Mouse (Mus musculus): ENCODE measurements around the gene Fndc3b. TPM values are rescaled to one million over a fixed set of nuclear protein-coding genes. Genes with fewer than 3 reads are reported as not detected.

Gene Fndc3b
- total and polyA plus RNA-seq, 3 experiments, result 0.03 to 0.05 (median 0.04) TPM

DNA sequence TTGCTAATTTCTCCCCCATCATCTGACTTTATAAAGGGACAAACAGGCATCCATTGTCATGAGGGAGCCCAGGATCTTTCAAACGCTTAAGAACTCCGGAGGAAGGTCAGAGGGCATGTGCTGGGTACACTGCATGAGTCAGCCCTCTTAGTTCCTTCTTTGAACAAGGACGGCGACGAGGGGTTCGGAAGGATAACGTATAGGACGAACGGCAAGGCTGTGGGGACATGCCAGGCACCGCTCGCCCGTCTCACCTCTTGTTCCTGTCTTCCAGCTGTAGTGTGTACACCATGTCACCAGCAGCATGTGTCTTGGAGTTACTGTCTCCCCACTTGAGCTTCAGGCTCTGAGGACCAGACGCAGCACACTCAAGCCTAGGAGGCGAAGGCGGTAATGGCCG is 271.4 kb downstream of the Fndc3b start:
- dilution Hi-C loops (cut with MboI; ENCODE audit: extremely low pct_ligation_motif_present, extremely low pct_unique_long_range_greater_than_20kb, low sequenced_read_pairs), result no loop called here
- no peak overlapping the region for H3K4me3 ChIP-seq (replicated peaks in 1 of 3; ENCODE audit: low read depth in 2 of 3, low read length in 2 of 3, poor library complexity in 1 of 3)
- H3K36me3 ChIP-seq (replicated peaks in 1 of 2; ENCODE audit: control insufficient read depth in 1 of 2, insufficient read depth in 1 of 2, low read length in 1 of 2), result no peaks in the 10 kb centered on the region
- no peaks in the 10 kb centered on the region for H3K27me3 ChIP-seq (replicated peaks)
- no peak for DNase-seq (ENCODE audit: extremely low read depth)
- no peak overlapping the region for H3K4me2 ChIP-seq (ENCODE audit: insufficient read depth, low read depth, poor library complexity, severe bottlenecking)
- H3K9ac ChIP-seq (ENCODE audit: insufficient read depth, low read depth), result no peak overlapping the region
- TF ChIP-seq NELFE (IDR thresholded peaks at IDR 0.05; ENCODE audit: low read depth, low read length) (no peak), TBP (conservative IDR thresholded peaks at IDR 0.05; ENCODE audit: low read depth, low read length) (no peak), E2F4 (IDR thresholded peaks at IDR 0.05; ENCODE audit: insufficient replicate concordance, low read depth, low read length) (no peak), SIN3A (IDR thresholded peaks at IDR 0.05; ENCODE audit: low read length) (no peak), RAD21 (IDR thresholded peaks at IDR 0.05; ENCODE audit: low read depth, low read length) (no peak), ZMIZ1 (IDR thresholded peaks at IDR 0.05; ENCODE audit: low read depth, low read length) (no peak), NRF1 (IDR thresholded peaks at IDR 0.05; ENCODE audit: low read depth, low read length) (no peak), ZC3H11A (IDR thresholded peaks at IDR 0.05; ENCODE audit: low read depth, low read length) (no peak), GABPA (IDR thresholded peaks at IDR 0.05; ENCODE audit: insufficient replicate concordance, low read depth, low read length) (no peak)
- in situ Hi-C loops (cut with MboI; ENCODE audit: low pct_ligation_motif_present, low pct_unique_long_range_greater_than_20kb, low sequenced_read_pairs), result no loop called here
- H3K4me1 ChIP-seq (ENCODE audit: control insufficient read depth in 1 of 2, insufficient read depth in 2 of 2), result peaks cover 2 to 3% of the 10 kb centered on the region in 2 experiments; a peak in 2 of 4 replicates
- no peaks in the 10 kb centered on the region for H3K79me2 ChIP-seq (replicated peaks; ENCODE audit: control insufficient read depth, extremely low read depth, insufficient read depth, poor library complexity, severe bottlenecking)
- H3K9me3 ChIP-seq (replicated peaks; ENCODE audit: low read length), result no peaks in the 10 kb centered on the region
- H3K27ac ChIP-seq (ENCODE audit: insufficient read depth, low read depth), result no peak overlapping the region

- Histone ChIP-seq H3K27me3 (replicated peaks) (no peaks in the 10 kb centered on the region), H3K4me2 (ENCODE audit: insufficient read depth, low read depth, poor library complexity, severe bottlenecking) (no peak overlapping the region), H3K9me3 (replicated peaks; ENCODE audit: low read length) (no peaks in the 10 kb centered on the region), H3K36me3 (replicated peaks in 1 of 2; ENCODE audit: control insufficient read depth in 1 of 2, insufficient read depth in 1 of 2, low read length in 1 of 2) (no peaks in the 10 kb centered on the region), H3K27ac (ENCODE audit: insufficient read depth, low read depth) (no peak overlapping the region), H3K9ac (ENCODE audit: insufficient read depth, low read depth) (no peak overlapping the region), H3K4me3 (replicated peaks in 1 of 3; ENCODE audit: low read depth in 2 of 3, low read length in 2 of 3, poor library complexity in 1 of 3) (no peak overlapping the region), H3K79me2 (replicated peaks; ENCODE audit: control insufficient read depth, extremely low read depth, insufficient read depth, poor library complexity, severe bottlenecking) (no peaks in the 10 kb centered on the region), H3K4me1 (ENCODE audit: control insufficient read depth in 1 of 2, insufficient read depth in 2 of 2) (peaks cover 3 to 5% of the 10 kb centered on the region in 2 experiments; a peak in 3 of 4 replicates)
- DNase-seq (ENCODE audit: extremely low read depth), result no peak
- no peak for TF ChIP-seq RAD21 (IDR thresholded peaks at IDR 0.05; ENCODE audit: low read depth, low read length)
- TF ChIP-seq MYC (IDR thresholded peaks at IDR 0.05; ENCODE audit: low read depth, low read length), result no peak
- TF ChIP-seq JUN (IDR thresholded peaks at IDR 0.05; ENCODE audit: insufficient read depth, low read depth, low read length), result no peak
- no peak for TF ChIP-seq RCOR1 (conservative IDR thresholded peaks at IDR 0.05; ENCODE audit: low read depth, low read length)
- no peak for TF ChIP-seq GABPA (IDR thresholded peaks at IDR 0.05; ENCODE audit: insufficient replicate concordance, low read depth, low read length)
- TF ChIP-seq MAZ (IDR thresholded peaks at IDR 0.05; ENCODE audit: low read depth, low read length), result no peak
- TF ChIP-seq CTCF (conservative IDR thresholded peaks at IDR 0.05 in 1 of 2, IDR thresholded peaks at IDR 0.05 in 1 of 2; ENCODE audit: low read depth in 2 of 2, low read length in 2 of 2), result no peak
- no peak for TF ChIP-seq ETS1 (conservative IDR thresholded peaks at IDR 0.05; ENCODE audit: low read depth, low read length)
- no peak for TF ChIP-seq ZKSCAN1 (IDR thresholded peaks at IDR 0.05; ENCODE audit: borderline replicate concordance, low read depth, low read length)
- TF ChIP-seq KAT2A (IDR thresholded peaks at IDR 0.05; ENCODE audit: insufficient replicate concordance, low read length), result no peak
- no peak for TF ChIP-seq E2F4 (IDR thresholded peaks at IDR 0.05; ENCODE audit: insufficient replicate concordance, low read depth, low read length)
- no peak for TF ChIP-seq ELF1 (IDR thresholded peaks at IDR 0.05; ENCODE audit: low read depth, low read length)
- no peak for TF ChIP-seq UBTF (IDR thresholded peaks at IDR 0.05; ENCODE audit: low read depth, low read length)
- no peak for TF ChIP-seq IRF4 (IDR thresholded peaks at IDR 0.05; ENCODE audit: low read depth, low read length)
- no peak for TF ChIP-seq MAFK (IDR thresholded peaks at IDR 0.05; ENCODE audit: insufficient replicate concordance, low read length)
- no peak for TF ChIP-seq POLR2AphosphoS2 (IDR thresholded peaks at IDR 0.05; ENCODE audit: low read depth, low read length)
- TF ChIP-seq ZNF384 (IDR thresholded peaks at IDR 0.05; ENCODE audit: low read depth, low read length), result no peak
- in situ Hi-C loops (cut with MboI; ENCODE audit: low pct_ligation_motif_present, low pct_unique_long_range_greater_than_20kb, low sequenced_read_pairs), result no loop called here
- dilution Hi-C loops (cut with MboI; ENCODE audit: extremely low pct_ligation_motif_present, extremely low pct_unique_long_range_greater_than_20kb, low sequenced_read_pairs), result no loop called here
Observed at GRCm38 (mm10) chr3:27435096-27435620, 275.9 kb downstream of the Fndc3b start.
